Mouse (Mus musculus): Measurements from ENCODE around the gene Gcnt2. TPM values are rescaled to one million over a fixed set of nuclear protein-coding genes. Genes with fewer than 3 reads are reported as not detected.
"Not testable (repeated sequence)": the region's sequence is repeated elsewhere in the genome, so short reads cannot be mapped to it uniquely, and the experiment has no call there.

Gcnt2 gene
- polyA plus RNA-seq, 1 experiment from 2014 or later = 7.4 TPM

DNA sequence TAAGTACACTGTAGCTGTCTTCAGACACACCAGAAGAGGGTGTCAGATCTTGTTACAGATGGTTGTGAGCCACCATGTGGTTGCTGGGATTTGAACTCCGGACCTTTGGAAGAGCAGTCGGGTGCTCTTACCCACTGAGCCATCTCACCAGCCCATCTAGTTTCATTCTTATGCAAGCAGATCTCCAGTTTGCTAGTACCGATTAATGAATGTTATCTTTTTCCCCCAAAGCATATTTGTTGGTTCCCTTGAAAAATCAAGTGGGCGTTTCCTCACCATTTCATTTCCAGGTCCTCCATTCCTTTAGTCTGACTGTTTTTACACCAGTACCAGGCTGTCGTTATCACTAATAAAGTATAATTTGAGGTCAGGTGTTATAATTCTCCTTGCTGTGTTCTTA lies 139.0 kb downstream of the Gcnt2 start:
- not testable (repeated sequence) for ATAC-seq (ENCODE audit: low FRiP score); H3K27me3 ChIP-seq (ENCODE audit: control insufficient read depth, insufficient read depth, low read length); H3K27ac ChIP-seq (ENCODE audit: low read depth, low read length); H3K9ac ChIP-seq (ENCODE audit: low read depth, low read length); H3K9me3 ChIP-seq (ENCODE audit: control insufficient read depth, low read length); H3K4me2 ChIP-seq (replicated peaks; ENCODE audit: low read depth, low read length); H3K4me1 ChIP-seq (replicated peaks; ENCODE audit: control insufficient read depth, insufficient read depth, low read length); DNase-seq (ENCODE audit: low spot score); H3K36me3 ChIP-seq (ENCODE audit: control insufficient read depth, insufficient read depth, low read length); H3K4me3 ChIP-seq (ENCODE audit: low read depth, low read length)
- whole genome bisulfite sequencing = 89% methylated on average over 5 of the region's 5 CpGs

DNA sequence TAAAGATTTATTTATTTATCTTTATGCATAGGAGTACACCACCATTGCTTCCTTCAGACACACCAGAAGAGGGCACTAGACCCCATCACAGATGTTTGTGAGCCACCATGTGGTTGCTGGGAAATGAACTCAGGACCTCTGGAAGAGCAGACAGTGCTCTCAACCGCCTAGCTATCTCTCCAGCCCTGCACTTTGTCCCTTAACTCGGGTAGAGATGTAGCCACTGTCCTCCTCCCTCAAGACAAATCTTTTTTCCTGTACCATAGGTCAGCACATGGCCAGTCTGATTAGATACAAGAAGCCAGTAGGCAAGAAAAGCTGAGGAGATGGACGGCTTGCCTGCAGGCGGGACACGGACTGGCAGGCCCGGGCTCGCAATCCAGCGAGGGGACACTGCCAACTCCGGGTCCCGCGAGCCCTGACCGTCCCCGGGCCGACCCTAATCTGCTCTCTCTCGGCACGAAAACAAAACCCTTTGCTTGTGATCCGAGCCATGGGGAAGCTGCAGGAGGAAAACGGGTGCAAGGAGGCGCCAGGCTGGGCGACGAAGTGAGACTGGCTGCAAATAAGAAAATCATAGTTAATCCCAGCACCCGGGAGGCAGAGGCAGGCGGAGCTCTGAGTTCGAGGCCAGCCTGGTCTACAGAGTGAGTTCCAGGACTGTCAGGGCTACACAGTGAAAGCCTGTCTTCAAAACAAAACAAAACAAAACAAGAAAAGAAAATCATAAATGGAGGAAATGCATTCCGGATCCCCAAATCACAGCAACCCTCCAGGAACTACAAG lies 140.8 kb downstream of the Gcnt2 start:
- Histone ChIP-seq H3K36me3 (ENCODE audit: control insufficient read depth, insufficient read depth, low read length) (no peaks in the 10 kb centered on the region), H3K4me3 (ENCODE audit: low read depth, low read length) (peak overlapping the region; percentile 95), H3K4me2 (replicated peaks; ENCODE audit: low read depth, low read length) (peak overlapping the region; percentile 87), H3K27ac (ENCODE audit: low read depth, low read length) (peak overlapping the region; percentile 93), H3K27me3 (ENCODE audit: control insufficient read depth, insufficient read depth, low read length) (no peaks in the 10 kb centered on the region), H3K9me3 (ENCODE audit: control insufficient read depth, low read length) (no peaks in the 10 kb centered on the region), H3K9ac (ENCODE audit: low read depth, low read length) (peak overlapping the region; percentile 73), H3K4me1 (replicated peaks; ENCODE audit: control insufficient read depth, insufficient read depth, low read length) (no peaks in the 10 kb centered on the region; the same call in 1 of the 2 replicates)
- DNase-seq (ENCODE audit: low spot score) (peak; percentile 47), ATAC-seq (ENCODE audit: low FRiP score) (peak; percentile 61; the same call in 1 of the 2 replicates)
- 1% methylated on average over 25 of the region's 25 CpGs for WGBS

DNA sequence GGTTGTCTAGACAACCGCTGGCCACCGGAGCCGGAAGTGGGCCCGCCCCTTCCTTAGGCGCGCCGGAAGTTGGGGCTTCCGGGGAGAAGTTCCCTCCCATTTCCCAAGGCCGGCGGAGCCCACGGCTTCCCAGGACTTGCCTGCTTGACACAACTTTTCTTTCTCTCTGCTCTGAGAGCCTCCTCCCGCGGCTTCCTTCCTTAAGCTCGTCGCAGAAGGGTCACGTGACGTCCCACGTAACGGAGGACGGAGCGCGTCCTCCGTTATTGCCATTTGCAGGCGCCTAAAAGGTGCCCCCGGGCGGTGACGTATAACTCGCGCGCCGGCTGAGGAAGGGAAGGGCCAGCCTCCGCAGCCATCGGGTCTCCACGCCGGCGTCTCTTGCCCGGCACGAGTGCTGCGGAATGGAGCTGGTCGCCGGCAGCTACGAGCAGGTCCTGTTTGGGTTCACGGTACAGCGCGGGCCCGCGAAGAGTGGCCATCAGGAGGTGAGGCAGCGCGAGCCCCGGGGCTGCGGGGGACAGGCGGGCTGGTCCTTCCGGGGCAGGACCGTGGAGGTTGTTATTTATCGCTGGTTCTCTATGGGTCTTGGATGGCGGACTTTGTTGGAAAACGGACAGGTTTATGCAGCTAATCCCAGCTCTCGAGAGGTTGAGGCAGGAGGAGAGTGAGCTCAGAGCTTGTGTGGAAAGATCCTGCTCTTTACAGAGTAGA lies 141.5 kb downstream of the Gcnt2 start, which contains the start of gene Pak1ip1:
Gene Pak1ip1 (plus strand): TSS at position 98 of the 714 bp plus-strand sequence.
- H3K4me2 ChIP-seq (replicated peaks; ENCODE audit: low read depth, low read length) = peak within 1 kb of the TSS; percentile 87
- under 1% methylated on average over 58 of the region's 58 CpGs for WGBS
- peak within 1 kb of the TSS; percentile 83 for H3K9ac ChIP-seq (ENCODE audit: low read depth, low read length)
- H3K4me3 ChIP-seq (ENCODE audit: low read depth, low read length) = peak within 1 kb of the TSS; percentile 95
- peak within 1 kb of the TSS; percentile 93 for H3K27ac ChIP-seq (ENCODE audit: low read depth, low read length)
- peak; percentile 94 for DNase-seq (ENCODE audit: low spot score)
- no peaks in the 10 kb centered on the region for H3K36me3 ChIP-seq (ENCODE audit: control insufficient read depth, insufficient read depth, low read length)
- H3K9me3 ChIP-seq (ENCODE audit: control insufficient read depth, low read length) = no peaks in the 10 kb centered on the region
- peak; percentile 95 for ATAC-seq (ENCODE audit: low FRiP score)
- H3K27me3 ChIP-seq (ENCODE audit: control insufficient read depth, insufficient read depth, low read length) = no peaks in the 10 kb centered on the region
- no peaks in the 10 kb centered on the region; the same call in 1 of the 2 replicates for H3K4me1 ChIP-seq (replicated peaks; ENCODE audit: control insufficient read depth, insufficient read depth, low read length)

DNA sequence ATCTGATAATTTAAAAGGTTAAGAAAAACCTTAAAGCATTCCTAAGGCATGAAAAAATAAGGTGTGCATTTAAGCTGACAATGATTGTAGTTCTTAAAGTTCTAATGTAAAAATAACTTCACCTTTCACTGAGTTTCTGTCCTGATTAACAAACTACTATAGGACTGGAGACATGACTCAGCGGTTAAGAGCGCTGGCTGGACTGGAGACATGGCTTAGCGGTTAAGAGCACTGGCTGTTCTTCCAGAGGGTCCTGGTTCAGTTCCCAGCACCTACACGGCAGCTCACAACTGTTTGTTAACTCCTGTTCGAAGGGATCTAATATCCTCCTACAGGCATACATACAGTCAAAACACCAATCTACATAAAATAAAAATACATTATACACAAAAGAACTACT lies 142.4 kb downstream of the Gcnt2 start:
- 88% methylated on average over 5 of the region's 5 CpGs for WGBS
- H3K4me3 ChIP-seq (ENCODE audit: low read depth, low read length) = peak overlapping the region; percentile 95; the same call in 1 of the 2 replicates

DNA sequence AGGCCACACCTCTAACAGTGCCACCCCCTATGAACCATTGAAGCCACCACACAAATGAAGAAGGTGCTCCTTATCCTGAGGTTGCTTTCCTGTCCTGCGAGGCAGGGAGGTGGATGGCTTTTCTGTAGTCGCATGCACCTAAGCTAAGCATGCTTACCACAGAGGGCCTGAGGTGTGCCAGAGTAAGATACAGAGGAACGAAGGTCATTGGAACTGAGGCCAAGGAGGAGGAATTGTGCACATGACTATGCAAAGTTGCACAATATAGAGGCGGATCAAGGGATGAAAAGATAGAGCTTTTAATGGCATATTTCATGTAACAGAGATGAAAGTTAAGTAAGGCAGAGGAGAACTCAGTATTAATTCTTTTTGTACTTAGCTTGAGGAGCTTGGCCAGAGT lies 146.7 kb downstream of the Gcnt2 start:
- no peaks in the 10 kb centered on the region; the same call in 1 of the 2 replicates for H3K4me1 ChIP-seq (replicated peaks; ENCODE audit: control insufficient read depth, insufficient read depth, low read length)
- H3K27ac ChIP-seq (ENCODE audit: low read depth, low read length) = no peak overlapping the region
- no peak for ATAC-seq (ENCODE audit: low FRiP score)
- no peaks in the 10 kb centered on the region for H3K27me3 ChIP-seq (ENCODE audit: control insufficient read depth, insufficient read depth, low read length)
- H3K9ac ChIP-seq (ENCODE audit: low read depth, low read length) = no peak overlapping the region
- H3K4me2 ChIP-seq (replicated peaks; ENCODE audit: low read depth, low read length) = no peak overlapping the region
- no peaks in the 10 kb centered on the region for H3K9me3 ChIP-seq (ENCODE audit: control insufficient read depth, low read length)
- H3K36me3 ChIP-seq (ENCODE audit: control insufficient read depth, insufficient read depth, low read length) = peaks cover 5% of the 10 kb centered on the region; the same call in 1 of the 2 replicates
- DNase-seq (ENCODE audit: low spot score) = no peak
- no peak overlapping the region for H3K4me3 ChIP-seq (ENCODE audit: low read depth, low read length)
- 94% methylated on average over 4 of the region's 4 CpGs for WGBS

More for the DNA sequence above, 142.4 kb downstream of the Gcnt2 start:
- no peaks in the 10 kb centered on the region for H3K27me3 ChIP-seq (ENCODE audit: control insufficient read depth, insufficient read depth, low read length)
- DNase-seq (ENCODE audit: low spot score) (no peak), ATAC-seq (ENCODE audit: low FRiP score) (no peak)
- peak overlapping the region; percentile 87 for H3K4me2 ChIP-seq (replicated peaks; ENCODE audit: low read depth, low read length)
- H3K9me3 ChIP-seq (ENCODE audit: control insufficient read depth, low read length) = no peaks in the 10 kb centered on the region
- no peak overlapping the region for H3K9ac ChIP-seq (ENCODE audit: low read depth, low read length)
- H3K27ac ChIP-seq (ENCODE audit: low read depth, low read length) = no peak overlapping the region
- H3K36me3 ChIP-seq (ENCODE audit: control insufficient read depth, insufficient read depth, low read length) = no peaks in the 10 kb centered on the region
- no peaks in the 10 kb centered on the region; the same call in 1 of the 2 replicates for H3K4me1 ChIP-seq (replicated peaks; ENCODE audit: control insufficient read depth, insufficient read depth, low read length)

DNA sequence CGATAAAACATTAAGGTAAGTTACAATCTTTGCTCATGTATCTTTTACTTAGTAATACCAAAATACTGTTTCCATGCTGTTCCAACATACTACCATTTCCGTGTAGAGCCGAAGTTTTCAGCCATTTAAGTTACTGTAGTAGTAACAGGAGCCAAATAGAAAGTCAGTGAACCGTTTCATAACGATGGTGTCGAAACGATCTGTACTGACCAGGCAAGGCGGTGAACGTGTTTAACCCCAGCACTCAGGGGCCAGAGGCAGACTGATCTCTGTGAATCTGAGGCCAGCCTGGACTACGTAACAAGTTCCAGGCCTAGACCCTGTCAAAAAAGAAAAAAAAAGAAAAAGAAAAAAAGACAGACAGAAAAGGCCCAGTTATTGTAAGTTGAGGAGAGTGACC lies 148.7 kb downstream of the Gcnt2 start:
- Histone ChIP-seq H3K9me3 (ENCODE audit: control insufficient read depth, low read length) (no peaks in the 10 kb centered on the region), H3K36me3 (ENCODE audit: control insufficient read depth, insufficient read depth, low read length) (peaks cover 8% of the 10 kb centered on the region; the same call in 1 of the 2 replicates)

DNA sequence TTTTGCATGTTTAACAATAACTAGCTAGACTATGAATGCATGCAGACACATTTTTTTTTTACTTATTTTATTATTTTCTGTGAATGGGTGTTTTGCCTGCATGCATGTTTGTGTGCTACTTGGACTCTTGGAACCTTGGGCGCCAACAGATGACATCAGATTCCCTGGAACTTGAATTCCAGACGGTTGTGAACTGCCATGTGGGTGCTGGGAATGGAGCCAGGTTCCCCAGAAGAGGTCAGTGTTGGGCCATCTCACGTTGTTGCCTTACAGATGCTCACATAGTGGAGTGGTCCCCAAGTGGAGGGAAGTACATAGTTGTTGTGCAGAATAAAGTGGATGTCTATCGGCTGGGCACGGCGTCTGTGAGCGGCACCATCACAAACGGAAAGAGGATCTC lies 149.4 kb downstream of the Gcnt2 start:
- Histone ChIP-seq H3K4me3 (ENCODE audit: low read depth, low read length) (no peak overlapping the region), H3K36me3 (ENCODE audit: control insufficient read depth, insufficient read depth, low read length) (peaks cover 8% of the 10 kb centered on the region; the same call in 1 of the 2 replicates)
- no peak for DNase-seq (ENCODE audit: low spot score)

More for the DNA sequence above, 148.7 kb downstream of the Gcnt2 start:
- Histone ChIP-seq H3K4me3 (ENCODE audit: low read depth, low read length) (no peak overlapping the region), H3K27me3 (ENCODE audit: control insufficient read depth, insufficient read depth, low read length) (no peaks in the 10 kb centered on the region), H3K9ac (ENCODE audit: low read depth, low read length) (no peak overlapping the region), H3K4me1 (replicated peaks; ENCODE audit: control insufficient read depth, insufficient read depth, low read length) (no peaks in the 10 kb centered on the region), H3K27ac (ENCODE audit: low read depth, low read length) (no peak overlapping the region), H3K4me2 (replicated peaks; ENCODE audit: low read depth, low read length) (no peak overlapping the region)
- no peak for DNase-seq (ENCODE audit: low spot score)
- WGBS = 94% methylated on average over 10 of the region's 10 CpGs
- no peak for ATAC-seq (ENCODE audit: low FRiP score)

More for the DNA sequence above, 149.4 kb downstream of the Gcnt2 start:
- no peaks in the 10 kb centered on the region for H3K9me3 ChIP-seq (ENCODE audit: control insufficient read depth, low read length)
- ATAC-seq (ENCODE audit: low FRiP score) = no peak
- no peaks in the 10 kb centered on the region for H3K27me3 ChIP-seq (ENCODE audit: control insufficient read depth, insufficient read depth, low read length)
- H3K4me2 ChIP-seq (replicated peaks; ENCODE audit: low read depth, low read length) = no peak overlapping the region
- H3K4me1 ChIP-seq (replicated peaks; ENCODE audit: control insufficient read depth, insufficient read depth, low read length) = no peaks in the 10 kb centered on the region
- H3K9ac ChIP-seq (ENCODE audit: low read depth, low read length) = no peak overlapping the region
- H3K27ac ChIP-seq (ENCODE audit: low read depth, low read length) = no peak overlapping the region
- 87% methylated on average over 8 of the region's 8 CpGs for WGBS

Data from hindbrain, embryonic 11.5 days (tissue).